Mouse (Mus musculus): ENCODE results near the gene Cygb. TPM values are rescaled to one million over a fixed set of nuclear protein-coding genes. Genes with fewer than 3 reads are reported as not detected.
A peak's percentile ranks its signal among the peaks of the same experiment; 100 is the strongest.

The Cygb gene
- polyA plus RNA-seq (2016; fragmentation: Nextera tagmentation; extraction: Ambion mirVana), result 1.0 and 2.8 TPM in 2 replicates

- WGBS, result 3% methylated on average over 28 of the region's 28 CpGs
- Histone ChIP-seq H3K4me3 (peak within 1 kb of the TSS; percentile 66), H3K9me3 (no peaks in the 10 kb centered on the region), H3K4me1 (peaks cover 60% of the 10 kb centered on the region), H3K27ac (peak within 1 kb of the TSS; percentile 10), H3K27me3 (ENCODE audit: insufficient read depth, poor library complexity, severe bottlenecking) (peaks cover 61% of the 10 kb centered on the region), H3K36me3 (no peaks in the 10 kb centered on the region)
- no peak for DNase-seq (ENCODE audit: low spot score)
Observed at GRCm38 (mm10) chr11:116654255-116654821, at the start of gene Cygb. TSS of gene Cygb (minus strand) at chr11:116654313.

- H3K27ac ChIP-seq, result no peak overlapping the region
- DNase-seq (ENCODE audit: low spot score), result no peak
- no peak overlapping the region for H3K4me3 ChIP-seq
- WGBS, result 50% methylated on average over 5 of the region's 5 CpGs
- no peaks in the 10 kb centered on the region for H3K36me3 ChIP-seq
- no peaks in the 10 kb centered on the region for H3K9me3 ChIP-seq
- peaks cover 11% of the 10 kb centered on the region for H3K4me1 ChIP-seq
- peaks cover 13% of the 10 kb centered on the region for H3K27me3 ChIP-seq (ENCODE audit: insufficient read depth, poor library complexity, severe bottlenecking)
Observed at GRCm38 (mm10) chr11:116701377-116701841, 47.3 kb upstream of the Cygb start.

GRCm38 (mm10) chr11:116697521-116697920 lies 43.4 kb upstream of the Cygb start:
- H3K36me3 ChIP-seq, result no peaks in the 10 kb centered on the region

GRCm38 (mm10) chr11:116696426-116696825 lies 42.3 kb upstream of the Cygb start:
- peaks cover 28% of the 10 kb centered on the region for H3K4me1 ChIP-seq
- 74% methylated on average over 4 of the region's 4 CpGs for WGBS
- H3K27ac ChIP-seq, result no peak overlapping the region
- no peaks in the 10 kb centered on the region for H3K9me3 ChIP-seq
- no peak overlapping the region for H3K4me3 ChIP-seq
- H3K27me3 ChIP-seq (ENCODE audit: insufficient read depth, poor library complexity, severe bottlenecking), result peaks cover 51% of the 10 kb centered on the region
- DNase-seq (ENCODE audit: low spot score), result no peak
- H3K36me3 ChIP-seq, result no peaks in the 10 kb centered on the region

More at GRCm38 (mm10) chr11:116697521-116697920, 43.4 kb upstream of the Cygb start:
- Histone ChIP-seq H3K27me3 (ENCODE audit: insufficient read depth, poor library complexity, severe bottlenecking) (peaks cover 51% of the 10 kb centered on the region), H3K4me1 (peaks cover 30% of the 10 kb centered on the region), H3K27ac (no peak overlapping the region), H3K9me3 (no peaks in the 10 kb centered on the region), H3K4me3 (no peak overlapping the region)
- 58% methylated on average over 9 of the region's 9 CpGs for WGBS
- DNase-seq (ENCODE audit: low spot score), result no peak

- H3K9me3 ChIP-seq, result no peaks in the 10 kb centered on the region
- H3K4me3 ChIP-seq, result peak overlapping the region; percentile 61; the same call in 1 of the 2 replicates
- no peak for DNase-seq (ENCODE audit: low spot score)
- 25% methylated on average over 23 of the region's 23 CpGs for WGBS
- H3K27me3 ChIP-seq (ENCODE audit: insufficient read depth, poor library complexity, severe bottlenecking), result peaks cover 51% of the 10 kb centered on the region
- H3K4me1 ChIP-seq, result peaks cover 25% of the 10 kb centered on the region
- H3K27ac ChIP-seq, result no peak overlapping the region
- H3K36me3 ChIP-seq, result no peaks in the 10 kb centered on the region
Observed at GRCm38 (mm10) chr11:116695194-116695880, 41.2 kb upstream of the Cygb start.

GRCm38 (mm10) chr11:116694250-116695193 lies 40.4 kb upstream of the Cygb start:
- Histone ChIP-seq H3K27ac (peak overlapping the region; percentile 54), H3K4me1 (peaks cover 25% of the 10 kb centered on the region)

GRCm38 (mm10) chr11:116693899-116694249 lies 39.8 kb upstream of the Cygb start:
- Histone ChIP-seq H3K36me3 (no peaks in the 10 kb centered on the region), H3K4me1 (peaks cover 25% of the 10 kb centered on the region), H3K27me3 (ENCODE audit: insufficient read depth, poor library complexity, severe bottlenecking) (peaks cover 51% of the 10 kb centered on the region), H3K4me3 (peak overlapping the region; percentile 61), H3K9me3 (no peaks in the 10 kb centered on the region), H3K27ac (no peak overlapping the region; the same call in 1 of the 2 replicates)
- no peak for DNase-seq (ENCODE audit: low spot score)
- 39% methylated on average over 4 of the region's 4 CpGs for WGBS

More at GRCm38 (mm10) chr11:116694250-116695193, 40.4 kb upstream of the Cygb start:
- Histone ChIP-seq H3K36me3 (no peaks in the 10 kb centered on the region), H3K9me3 (no peaks in the 10 kb centered on the region), H3K4me3 (peak overlapping the region; percentile 61), H3K27me3 (ENCODE audit: insufficient read depth, poor library complexity, severe bottlenecking) (peaks cover 51% of the 10 kb centered on the region)
- no peak for DNase-seq (ENCODE audit: low spot score)
- 1% methylated on average over 73 of the region's 73 CpGs for WGBS

GRCm38 (mm10) chr11:116690701-116691575 lies 36.8 kb upstream of the Cygb start:
- no peak for DNase-seq (ENCODE audit: low spot score)
- Histone ChIP-seq H3K4me1 (peaks cover 19% of the 10 kb centered on the region), H3K4me3 (no peak overlapping the region), H3K9me3 (no peaks in the 10 kb centered on the region), H3K27me3 (ENCODE audit: insufficient read depth, poor library complexity, severe bottlenecking) (peaks cover 33% of the 10 kb centered on the region), H3K36me3 (no peaks in the 10 kb centered on the region), H3K27ac (no peak overlapping the region)
- 59% methylated on average over 18 of the region's 18 CpGs for WGBS

GRCm38 (mm10) chr11:116689622-116690021 lies 35.5 kb upstream of the Cygb start:
- DNase-seq (ENCODE audit: low spot score), result no peak
- WGBS, result 92% methylated on average over 10 of the region's 10 CpGs
- Histone ChIP-seq H3K4me3 (no peak overlapping the region), H3K9me3 (no peaks in the 10 kb centered on the region), H3K4me1 (peaks cover 11% of the 10 kb centered on the region), H3K27ac (no peak overlapping the region), H3K27me3 (ENCODE audit: insufficient read depth, poor library complexity, severe bottlenecking) (peaks cover 20% of the 10 kb centered on the region), H3K36me3 (peaks cover 5% of the 10 kb centered on the region)

GRCm38 (mm10) chr11:116687897-116688296 lies 33.8 kb upstream of the Cygb start:
- Histone ChIP-seq H3K36me3 (peaks cover 13% of the 10 kb centered on the region), H3K4me1 (0 out of 2 replicates have a peak, but pooled peaks cover 2% of the 10 kb centered on the region), H3K27me3 (ENCODE audit: insufficient read depth, poor library complexity, severe bottlenecking) (peaks cover 4% of the 10 kb centered on the region; the same call in 1 of the 2 replicates), H3K4me3 (no peak overlapping the region), H3K27ac (no peak overlapping the region), H3K9me3 (no peaks in the 10 kb centered on the region)
- no peak for DNase-seq (ENCODE audit: low spot score)
- WGBS, result 68% methylated on average over 8 of the region's 8 CpGs

GRCm38 (mm10) chr11:116685729-116686128 lies 31.6 kb upstream of the Cygb start:
- 74% methylated on average over 9 of the region's 9 CpGs for WGBS
- Histone ChIP-seq H3K36me3 (peaks cover 33% of the 10 kb centered on the region), H3K27me3 (ENCODE audit: insufficient read depth, poor library complexity, severe bottlenecking) (no peaks in the 10 kb centered on the region)

GRCm38 (mm10) chr11:116683777-116684176 lies 29.7 kb upstream of the Cygb start:
- H3K4me3 ChIP-seq, result no peak overlapping the region
- H3K4me1 ChIP-seq, result peaks cover 16% of the 10 kb centered on the region; the same call in 1 of the 2 replicates
- WGBS, result 82% methylated on average over 4 of the region's 4 CpGs
- peaks cover 52% of the 10 kb centered on the region for H3K36me3 ChIP-seq
- H3K27ac ChIP-seq, result no peak overlapping the region
- no peaks in the 10 kb centered on the region for H3K27me3 ChIP-seq (ENCODE audit: insufficient read depth, poor library complexity, severe bottlenecking)
- no peaks in the 10 kb centered on the region for H3K9me3 ChIP-seq
- DNase-seq (ENCODE audit: low spot score), result no peak

More at GRCm38 (mm10) chr11:116685729-116686128, 31.6 kb upstream of the Cygb start:
- no peaks in the 10 kb centered on the region for H3K9me3 ChIP-seq
- no peak for DNase-seq (ENCODE audit: low spot score)
- no peak overlapping the region for H3K27ac ChIP-seq
- H3K4me3 ChIP-seq, result no peak overlapping the region
- H3K4me1 ChIP-seq, result peaks cover 8% of the 10 kb centered on the region; the same call in 1 of the 2 replicates

All from heart, embryonic 10.5 days (tissue).